Mouse (Mus musculus): Measurements from ENCODE around the gene Yipf2.

GRCm38 (mm10) chr9:21601722-21602399 is 9.2 kb upstream of the Yipf2 start:
- TF ChIP-seq POLR2A (IDR thresholded peaks at IDR 0.05; ENCODE audit: borderline replicate concordance, extremely low read depth, low read depth, low read length), result no peak
- peak; percentile 71 for TF ChIP-seq CTCF (IDR thresholded peaks at IDR 0.05; ENCODE audit: insufficient read depth, low read length)
